Mouse (Mus musculus) CH12.LX (cell line): ENCODE measurements around the gene Pmpca. TPM values are rescaled to one million over a fixed set of nuclear protein-coding genes. Genes with fewer than 3 reads are reported as not detected.

Experiments used
- DNase-seq: peaks from one replicate; pipeline ENCODE4 v3.0.0-alpha.2; 2013; ENCODE audit errors: extremely low read depth
- H3K27ac ChIP-seq: 2 replicates; pipeline ENCODE4 v1.5.1; 2012; ENCODE audit warnings: low read depth, mild to moderate bottlenecking, control low read depth, moderate library complexity; ENCODE audit not compliant: insufficient read depth
- H3K27me3 ChIP-seq: replicated peaks from 2 replicates; pipeline ENCODE3; 2012; ENCODE audit warnings: inconsistent platforms
- H3K36me3 ChIP-seq, 2 experiments: replicated peaks in 1 of 2; 2 replicates each; pipeline versions ENCODE3 to v1.6.1; 2012; ENCODE audit warnings: inconsistent platforms in 1 of 2, low read length in 1 of 2, mild to moderate bottlenecking in 1 of 2, mixed read lengths in 1 of 2, moderate library complexity in 1 of 2; ENCODE audit not compliant: control insufficient read depth in 1 of 2, insufficient read depth in 1 of 2
- H3K4me1 ChIP-seq, 2 experiments: 2 replicates each; pipeline ENCODE4 v1.6.1; 2012; ENCODE audit warnings: inconsistent platforms in 1 of 2, moderate library complexity in 1 of 2; ENCODE audit not compliant: insufficient read depth in 2 of 2, control insufficient read depth in 1 of 2
- H3K4me2 ChIP-seq: 2 replicates; pipeline ENCODE4 v1.6.1; 2012; ENCODE audit warnings: low read depth, mild to moderate bottlenecking, control low read depth; ENCODE audit not compliant: poor library complexity, insufficient read depth, severe bottlenecking
- H3K4me3 ChIP-seq, 3 experiments: fragments of 150-350 bp in 1 of 3; sonication (generic) in 1 of 3; replicated peaks in 1 of 3; 2 replicates each; pipeline versions ENCODE3 to v1.5.1; 2011 to 2012; ENCODE audit warnings: low read depth in 2 of 3, low read length in 2 of 3, mild to moderate bottlenecking in 2 of 3, moderate library complexity in 2 of 3, control low read depth in 1 of 3, improper control_type of control experiment in 1 of 3, inconsistent platforms in 1 of 3, mixed read lengths in 1 of 3; ENCODE audit not compliant: poor library complexity in 1 of 3
- H3K79me2 ChIP-seq: replicated peaks from 2 replicates; pipeline ENCODE4 v1.6.1; 2012; ENCODE audit warnings: mild to moderate bottlenecking, moderate library complexity; ENCODE audit not compliant: control insufficient read depth, poor library complexity, insufficient read depth, severe bottlenecking; ENCODE audit errors: extremely low read depth
- H3K9ac ChIP-seq: 2 replicates; pipeline ENCODE4 v1.6.1; 2012; ENCODE audit warnings: low read depth, mild to moderate bottlenecking, control low read depth, moderate library complexity; ENCODE audit not compliant: insufficient read depth
- H3K9me3 ChIP-seq: replicated peaks from 2 replicates; pipeline ENCODE3; 2012; ENCODE audit warnings: low read length, inconsistent platforms, mixed read lengths
- CHD1 ChIP-seq: IDR thresholded peaks from 2 replicates; pipeline ENCODE4 v1.6.1; 2012; ENCODE audit warnings: low read depth, low read length, improper control_type of control experiment, inconsistent platforms
- CTCF ChIP-seq, 2 experiments: IDR thresholded peaks in 1 of 2; conservative IDR thresholded peaks in 1 of 2; 2 replicates each; pipeline ENCODE4 v1.5.1; 2011 to 2012; ENCODE audit warnings: low read depth in 2 of 2, low read length in 2 of 2, improper control_type of control experiment in 1 of 2, inconsistent platforms in 1 of 2, mild to moderate bottlenecking in 1 of 2, moderate library complexity in 1 of 2
- E2F4 ChIP-seq: IDR thresholded peaks from 2 replicates; pipeline ENCODE4 v1.6.1; 2011; ENCODE audit warnings: low read depth, low read length, improper control_type of control experiment; ENCODE audit not compliant: insufficient replicate concordance
- IRF4 ChIP-seq: IDR thresholded peaks from 2 replicates; pipeline ENCODE4 v1.6.1; 2014; ENCODE audit warnings: low read depth, mild to moderate bottlenecking, inconsistent platforms, low read length, improper control_type of control experiment
- JUND ChIP-seq: conservative IDR thresholded peaks from 2 replicates; pipeline ENCODE4 v1.6.1; 2011; ENCODE audit warnings: low read depth, low read length, improper control_type of control experiment
- KAT2A ChIP-seq: IDR thresholded peaks from 2 replicates; pipeline ENCODE4 v1.6.1; 2012; ENCODE audit warnings: low read length, improper control_type of control experiment, inconsistent platforms; ENCODE audit not compliant: insufficient replicate concordance
- MAX ChIP-seq: IDR thresholded peaks from 2 replicates; pipeline ENCODE4 v1.6.1; 2011; ENCODE audit warnings: low read length, improper control_type of control experiment
- MAZ ChIP-seq: IDR thresholded peaks from 2 replicates; pipeline ENCODE4 v1.6.1; 2012; ENCODE audit warnings: low read depth, mild to moderate bottlenecking, inconsistent platforms, low read length, improper control_type of control experiment, moderate library complexity
- MEF2A ChIP-seq: IDR thresholded peaks from 2 replicates; pipeline ENCODE4 v1.6.1; 2014; ENCODE audit warnings: low read depth, mild to moderate bottlenecking, inconsistent platforms, low read length, improper control_type of control experiment, borderline replicate concordance
- MYC ChIP-seq: IDR thresholded peaks from 2 replicates; pipeline ENCODE4 v1.6.1; 2011; ENCODE audit warnings: low read depth, mild to moderate bottlenecking, improper control_type of control experiment, low read length
- PAX5 ChIP-seq: IDR thresholded peaks from 2 replicates; pipeline ENCODE4 v1.6.1; 2012; ENCODE audit warnings: low read length, inconsistent platforms, mixed read lengths
- RAD21 ChIP-seq: IDR thresholded peaks from 2 replicates; pipeline ENCODE4 v1.6.1; 2011; ENCODE audit warnings: low read depth, mild to moderate bottlenecking, low read length, improper control_type of control experiment, moderate library complexity
- RCOR1 ChIP-seq: conservative IDR thresholded peaks from 2 replicates; pipeline ENCODE4 v1.6.1; 2012; ENCODE audit warnings: low read depth, mild to moderate bottlenecking, inconsistent platforms, low read length, improper control_type of control experiment
- SIN3A ChIP-seq: IDR thresholded peaks from 2 replicates; pipeline ENCODE4 v1.6.1; 2012; ENCODE audit warnings: low read length, improper control_type of control experiment, inconsistent platforms
- TCF12 ChIP-seq: IDR thresholded peaks from 2 replicates; pipeline ENCODE4 v1.6.1; 2014; ENCODE audit warnings: low read depth, mild to moderate bottlenecking, inconsistent platforms, low read length, improper control_type of control experiment
- USF1 ChIP-seq: IDR thresholded peaks from 2 replicates; pipeline ENCODE4 v1.6.1; 2014; ENCODE audit warnings: low read depth, mild to moderate bottlenecking, inconsistent platforms, low read length, improper control_type of control experiment
- USF2 ChIP-seq: conservative IDR thresholded peaks from 2 replicates; pipeline ENCODE4 v1.6.1; 2011; ENCODE audit warnings: low read depth, low read length, improper control_type of control experiment
- ZC3H11A ChIP-seq: IDR thresholded peaks from 2 replicates; pipeline ENCODE4 v1.6.1; 2012; ENCODE audit warnings: low read depth, mild to moderate bottlenecking, inconsistent platforms, low read length, improper control_type of control experiment
- ZMIZ1 ChIP-seq: IDR thresholded peaks from 2 replicates; pipeline ENCODE4 v1.6.1; 2012; ENCODE audit warnings: low read depth, mild to moderate bottlenecking, inconsistent platforms, low read length, improper control_type of control experiment
- ZNF384 ChIP-seq: IDR thresholded peaks from 2 replicates; pipeline ENCODE4 v1.6.1; 2012; ENCODE audit warnings: low read depth, low read length, improper control_type of control experiment, inconsistent platforms
- dilution Hi-C: fragments of 300-500 bp; cut with MboI; formaldehyde crosslinking; loops from 2 replicates; pipeline ENCODE4 v1.14.3; 2020; ENCODE audit warnings: low sequenced_read_pairs; ENCODE audit not compliant: extremely low pct_unique_long_range_greater_than_20kb, extremely low pct_ligation_motif_present
- in situ Hi-C: fragments of 300-500 bp; cut with MboI; formaldehyde crosslinking; loops from 3 replicates; pipeline ENCODE4 v1.14.3; 2019; ENCODE audit warnings: low sequenced_read_pairs, low pct_ligation_motif_present, low pct_unique_long_range_greater_than_20kb, mixed read lengths
- polyA plus RNA-seq: library from polyadenylated mRNA; unstranded; fragments of >175 nt; gene quantifications from 2 replicates; pipeline ENCODE4 v1.2.1, GENCODE M21; 2012; ENCODE audit warnings: low read depth; ENCODE audit not compliant: insufficient read length
- total RNA-seq, 2 experiments: library from RNA; depleted of rRNA; stranded (reverse); fragments of 300-350 nt in 1 of 2; fragments of >200 nt in 1 of 2; gene quantifications; 2 replicates each; pipeline ENCODE4 v1.2.3; 2012 to 2014

Pmpca gene
- total and polyA plus RNA-seq, 3 experiments: 74.7 to 143 (median 79.5) TPM

DNA sequence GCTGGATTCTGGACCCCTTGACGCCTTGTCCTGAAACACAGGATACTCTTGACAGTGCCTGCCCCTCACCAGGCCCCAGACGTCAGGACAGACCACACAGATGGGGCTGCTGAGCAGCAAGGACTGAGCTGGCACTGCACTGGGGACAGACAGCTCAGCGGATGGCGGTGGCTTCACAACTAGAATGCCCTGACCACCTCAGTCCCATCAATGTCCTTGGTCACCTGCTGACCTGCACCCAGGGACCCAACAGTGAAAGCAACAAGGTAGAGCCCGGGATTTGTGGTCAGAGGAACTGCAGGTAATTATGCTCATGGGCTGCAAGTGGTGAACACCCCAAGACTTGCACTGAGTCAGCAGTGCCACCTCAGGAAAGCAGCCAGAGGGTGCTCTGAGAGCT is 26.1 kb upstream of the Pmpca start:
- in situ Hi-C loops: no loop called here
- Histone ChIP-seq H3K4me2 (no peak overlapping the region), H3K9ac (no peak overlapping the region), H3K4me3 (no peak overlapping the region), H3K36me3 (peaks cover 55 to 81% of the 10 kb centered on the region in 2 experiments), H3K79me2 (no peaks in the 10 kb centered on the region), H3K9me3 (no peaks in the 10 kb centered on the region), H3K4me1 (no peaks in the 10 kb centered on the region), H3K27ac (no peak overlapping the region), H3K27me3 (no peaks in the 10 kb centered on the region)
- dilution Hi-C loops: no loop called here
- TF ChIP-seq ZMIZ1 (no peak), E2F4 (no peak), ZNF384 (no peak), KAT2A (no peak), RAD21 (no peak), RCOR1 (no peak)
- no peak for DNase-seq

DNA sequence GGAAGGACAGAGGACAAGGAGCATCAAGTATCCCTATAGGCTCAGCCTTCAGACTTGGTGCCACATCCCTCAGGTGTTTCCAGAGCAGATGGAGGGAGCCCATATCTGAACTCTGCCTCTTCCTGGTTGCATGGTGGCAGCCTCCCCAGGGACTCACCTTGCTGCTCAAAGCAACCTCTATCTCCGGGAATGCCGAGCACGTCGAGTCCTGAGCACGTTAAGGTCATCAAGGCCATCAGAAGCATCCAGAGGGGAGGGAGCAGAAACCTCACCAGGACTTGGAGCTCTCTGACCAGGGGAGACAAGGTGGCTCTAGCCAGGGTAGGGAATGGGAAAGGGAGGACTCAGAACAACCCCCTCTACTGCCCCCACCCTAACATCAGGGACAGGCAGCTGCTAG is 25.7 kb upstream of the Pmpca start:
- no peaks in the 10 kb centered on the region for H3K9me3 ChIP-seq
- no peaks in the 10 kb centered on the region for H3K27me3 ChIP-seq
- DNase-seq: no peak
- H3K79me2 ChIP-seq: no peaks in the 10 kb centered on the region
- H3K4me3 ChIP-seq: no peak overlapping the region
- TF ChIP-seq MYC: no peak
- TF ChIP-seq CTCF (conservative IDR thresholded peaks at IDR 0.05 in 1 of 2, IDR thresholded peaks at IDR 0.05 in 1 of 2; ENCODE audit: low read depth in 2 of 2, low read length in 2 of 2): no peak
- TF ChIP-seq JUND: no peak
- TF ChIP-seq USF1: no peak
- TF ChIP-seq IRF4: no peak
- no peak for TF ChIP-seq MAZ
- no peak for TF ChIP-seq ZC3H11A
- no peak for TF ChIP-seq MAX
- TF ChIP-seq E2F4: no peak
- no peak for TF ChIP-seq PAX5
- TF ChIP-seq USF2: no peak
- no peak for TF ChIP-seq MEF2A
- no peak for TF ChIP-seq SIN3A
- TF ChIP-seq TCF12: no peak
- no peak for TF ChIP-seq CHD1
- TF ChIP-seq, all 38 proteins: peak for 0
- in situ Hi-C loops: no loop called here
- no peak overlapping the region for H3K4me2 ChIP-seq
- peaks cover 60 to 85% of the 10 kb centered on the region in 2 experiments for H3K36me3 ChIP-seq
- no peak overlapping the region for H3K27ac ChIP-seq
- no peaks in the 10 kb centered on the region for H3K4me1 ChIP-seq
- dilution Hi-C loops: no loop called here
- H3K9ac ChIP-seq: no peak overlapping the region
